Mouse (Mus musculus) kidney, adult 18-20 months (tissue): ENCODE measurements at regions not wholly inside any gene's neighbourhood (a gene's known extent, or its start where the extent isn't known, plus 50 kb on each side); places are given as distances from the start of the nearest gene placed in this dataset.
A peak's percentile ranks its signal among the peaks of the same experiment; 100 is the strongest.
"Not testable (repeated sequence)": the region's sequence is repeated elsewhere in the genome, so short reads cannot be mapped to it uniquely, and the experiment has no call there.

Experiments used
- DNase-seq: peaks from one replicate; pipeline ENCODE4 v3.0.0; 2021

DNA sequence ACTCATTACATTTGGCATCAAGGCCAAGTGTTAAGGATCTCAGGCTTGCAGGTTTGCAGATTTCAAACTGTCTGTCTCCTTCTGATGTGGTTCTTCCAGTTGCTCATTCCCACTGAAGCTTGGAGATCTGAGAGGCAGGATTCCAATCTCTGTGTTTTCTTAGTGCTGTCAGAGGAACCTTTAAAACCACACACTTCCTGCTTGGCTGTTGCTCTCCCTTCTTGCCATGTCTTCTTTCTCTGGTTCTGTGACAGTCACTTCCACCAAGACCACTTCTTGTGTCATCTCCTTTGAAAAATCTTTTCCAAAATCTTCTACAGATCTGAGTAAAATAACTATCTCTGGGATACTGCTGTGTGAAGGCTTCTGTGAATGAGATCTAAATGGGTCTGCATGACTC lies 117.3 kb downstream of the Gm5426 start:
- no peak for DNase-seq

DNA sequence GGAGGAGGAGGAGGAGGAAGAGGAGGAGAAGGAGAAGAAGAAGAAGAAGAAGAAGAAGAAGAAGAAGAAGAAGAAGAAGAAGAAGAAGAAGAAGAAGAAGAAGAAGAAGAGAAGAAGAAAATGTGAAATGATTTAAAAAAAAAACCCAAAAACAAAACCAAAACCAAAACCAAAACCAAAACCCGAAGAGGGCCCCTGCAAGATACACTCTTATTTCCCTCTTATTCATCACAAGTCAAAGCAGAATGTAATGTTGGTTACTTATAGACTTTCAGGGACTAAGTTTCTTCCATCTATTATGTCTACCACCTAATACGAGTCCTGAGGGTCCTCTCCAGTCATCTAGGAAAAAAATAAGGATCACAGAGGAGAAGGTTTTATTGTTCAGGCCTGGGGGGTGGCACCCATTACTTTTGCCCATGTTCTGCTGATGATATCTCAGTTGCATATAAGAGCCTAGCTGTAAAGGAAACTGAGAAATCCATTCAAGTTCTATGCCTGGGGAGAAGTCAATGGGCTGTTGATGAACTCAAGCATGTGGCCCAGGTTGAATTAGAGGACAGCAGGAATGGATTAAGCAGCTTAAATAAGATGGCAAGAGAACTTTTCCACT lies 118.0 kb downstream of the Gm5426 start:
- no peak for DNase-seq

DNA sequence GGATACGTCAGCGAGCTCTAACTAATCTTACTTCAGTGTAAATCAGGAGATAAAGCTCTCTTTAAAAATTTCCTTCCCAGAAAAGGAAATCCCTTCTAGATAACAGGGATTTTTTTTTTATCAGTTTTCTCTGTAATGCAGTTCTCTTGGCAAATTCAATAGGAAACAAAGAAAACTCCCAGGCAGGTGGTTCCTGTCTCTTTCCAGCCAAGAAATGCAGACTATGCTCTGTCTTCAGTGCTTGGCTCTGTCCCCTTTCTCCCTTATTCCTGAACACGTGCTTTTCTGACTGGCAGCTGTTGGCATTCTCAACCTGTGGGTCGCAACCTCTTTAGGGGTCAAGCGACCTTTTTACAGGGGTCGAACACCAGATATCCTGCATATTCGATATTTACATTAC lies 121.5 kb downstream of the Gm5426 start:
- DNase-seq: peak; percentile 11

DNA sequence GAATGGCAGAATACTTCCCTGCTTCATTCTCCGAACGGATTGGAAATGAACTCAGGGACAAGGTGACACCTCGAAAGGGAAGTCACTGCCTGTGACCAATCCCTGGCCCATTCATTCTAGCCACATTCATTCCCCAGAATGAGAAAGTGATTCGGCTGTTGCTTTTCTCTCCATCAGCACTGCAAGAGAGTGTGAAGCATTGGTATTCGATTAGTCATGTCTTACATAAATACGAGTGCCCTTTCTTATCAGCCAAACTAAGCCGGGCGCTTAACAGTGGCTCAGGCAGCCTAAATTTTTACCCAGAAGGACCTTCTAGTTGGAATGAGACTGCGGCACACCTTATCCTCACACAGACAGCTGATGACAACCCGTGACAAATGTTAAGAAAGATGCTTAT lies 122.8 kb downstream of the Gm5426 start:
- no peak for DNase-seq

DNA sequence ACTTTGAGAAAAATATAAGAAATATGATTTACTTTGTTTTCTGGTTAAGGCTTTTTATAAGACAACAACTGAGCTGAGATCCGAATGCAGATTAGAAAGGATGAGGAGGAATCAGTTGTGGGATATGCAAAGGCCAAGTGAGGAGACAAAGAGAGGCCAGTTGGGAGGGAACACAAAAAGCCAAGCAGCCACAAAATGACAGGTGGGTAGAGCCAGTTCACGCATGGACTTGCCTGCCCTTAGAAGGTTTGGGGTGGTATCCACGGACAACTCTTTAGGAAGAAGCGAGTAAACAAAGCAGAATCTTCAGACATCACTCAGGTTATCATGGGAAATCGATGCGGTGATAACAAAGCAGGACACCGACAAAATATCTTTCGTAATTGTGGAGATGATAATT lies 123.2 kb downstream of the Gm5426 start:
- DNase-seq: no peak

DNA sequence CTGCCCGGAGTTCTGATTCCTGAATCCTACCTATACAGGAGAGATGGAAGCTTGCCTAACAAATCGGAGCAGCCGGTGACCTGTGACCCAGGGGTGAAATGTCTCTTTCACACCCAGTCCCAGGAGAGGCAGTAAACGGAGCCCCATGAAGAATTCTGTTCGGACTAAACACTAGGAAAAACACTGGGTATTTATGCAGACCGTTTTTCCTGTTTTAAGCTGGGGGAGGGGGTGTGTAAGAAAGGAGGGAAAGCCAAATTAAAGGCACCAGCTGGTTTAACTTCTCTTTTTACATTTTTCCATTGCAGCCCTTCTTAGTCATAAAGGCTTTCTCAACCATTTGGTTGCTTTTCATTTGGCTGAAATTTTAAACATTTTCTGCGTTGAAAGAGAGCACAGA lies 127.1 kb downstream of the Gm5426 start:
- peak; percentile 28 for DNase-seq

DNA sequence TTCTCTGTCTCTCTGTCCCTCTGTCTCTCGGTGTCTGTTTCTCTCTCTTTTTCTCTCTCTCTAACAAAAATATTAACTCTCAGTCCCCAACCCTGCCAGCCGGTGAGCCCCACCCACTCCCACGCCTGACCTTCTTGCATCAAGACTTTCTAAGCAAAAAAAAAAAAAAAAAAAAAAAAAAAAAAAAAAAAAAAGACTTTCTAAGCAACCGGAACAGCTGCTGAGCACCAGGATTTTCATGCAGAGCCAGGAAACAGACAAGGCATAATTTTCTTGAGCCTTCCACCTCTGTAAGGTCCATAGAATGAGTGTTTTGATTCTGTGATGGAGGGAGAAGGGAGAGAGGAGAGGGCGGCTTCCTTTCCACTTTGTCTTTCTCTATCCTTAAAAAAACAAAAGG lies 128.0 kb downstream of the Gm5426 start:
- DNase-seq: no peak

DNA sequence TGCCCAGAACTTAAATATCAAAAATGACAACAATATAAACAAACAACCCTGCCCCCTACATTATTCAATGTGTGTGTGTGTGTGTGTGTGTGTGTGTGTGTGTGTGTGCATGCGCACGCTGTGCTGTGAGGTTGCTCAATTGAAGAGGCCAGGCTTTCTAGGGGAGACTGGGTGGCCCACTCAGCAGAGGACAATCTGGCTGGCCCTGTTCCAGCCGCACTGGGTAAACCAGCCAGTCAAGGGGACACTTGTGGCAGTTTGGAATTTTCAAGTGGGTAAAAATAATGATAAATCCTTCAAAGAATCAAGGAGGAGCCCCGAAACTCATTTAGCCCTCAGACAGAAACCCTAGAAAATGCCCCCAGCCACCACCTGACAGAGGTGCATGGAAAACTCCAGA lies 128.5 kb downstream of the Gm5426 start:
- DNase-seq: no peak

DNA sequence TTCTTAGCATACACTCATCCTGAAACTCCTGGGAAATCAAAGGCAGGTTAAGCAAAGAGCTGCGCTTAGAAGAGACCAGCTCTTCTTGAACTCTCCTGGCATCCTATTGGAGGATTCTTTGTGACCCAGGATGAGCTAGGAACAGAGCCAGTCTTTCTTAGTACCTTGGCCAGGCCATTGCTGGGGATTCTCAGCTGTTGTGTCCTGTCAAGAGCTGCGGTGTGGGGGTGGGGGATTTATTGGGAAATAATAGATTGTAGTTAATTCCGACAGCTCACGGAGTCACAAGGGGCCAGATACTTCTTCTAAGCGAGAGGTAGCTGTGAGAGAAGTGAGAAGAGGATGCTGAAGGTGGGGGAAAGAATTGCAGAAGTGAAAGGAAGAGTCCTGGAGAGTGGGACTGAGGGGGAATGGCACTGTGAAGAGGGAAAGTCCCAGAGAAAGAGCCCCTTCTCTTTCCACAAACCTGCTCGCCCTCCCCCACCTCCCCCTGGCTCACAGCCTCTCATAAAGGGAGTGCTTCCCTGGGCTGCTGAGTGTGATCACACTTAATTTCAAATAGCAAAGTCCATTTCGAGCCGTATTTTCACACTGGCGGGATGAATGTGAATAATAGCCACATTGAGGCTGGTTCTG lies 129.8 kb downstream of the Gm5426 start:
- DNase-seq: no peak

DNA sequence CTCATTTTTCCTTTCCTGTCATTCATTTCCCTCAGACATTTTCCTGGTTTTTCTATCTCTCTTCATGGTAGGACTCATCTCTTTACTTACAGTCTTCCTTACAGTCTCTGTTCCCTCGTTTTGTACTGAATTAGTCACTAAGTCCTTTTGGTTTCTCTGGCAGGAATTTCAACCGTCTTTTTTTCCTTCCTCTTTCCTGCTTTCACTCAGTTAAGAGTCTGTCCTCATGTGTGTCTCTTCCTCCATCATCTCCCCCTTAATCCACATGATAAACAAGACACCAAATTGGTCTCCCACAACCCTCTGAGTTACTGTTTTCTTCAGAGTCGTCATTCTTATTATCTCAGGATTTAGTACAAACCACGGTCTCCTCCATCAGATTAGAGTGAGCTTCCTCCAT lies 131.2 kb downstream of the Gm5426 start:
- DNase-seq: no peak

DNA sequence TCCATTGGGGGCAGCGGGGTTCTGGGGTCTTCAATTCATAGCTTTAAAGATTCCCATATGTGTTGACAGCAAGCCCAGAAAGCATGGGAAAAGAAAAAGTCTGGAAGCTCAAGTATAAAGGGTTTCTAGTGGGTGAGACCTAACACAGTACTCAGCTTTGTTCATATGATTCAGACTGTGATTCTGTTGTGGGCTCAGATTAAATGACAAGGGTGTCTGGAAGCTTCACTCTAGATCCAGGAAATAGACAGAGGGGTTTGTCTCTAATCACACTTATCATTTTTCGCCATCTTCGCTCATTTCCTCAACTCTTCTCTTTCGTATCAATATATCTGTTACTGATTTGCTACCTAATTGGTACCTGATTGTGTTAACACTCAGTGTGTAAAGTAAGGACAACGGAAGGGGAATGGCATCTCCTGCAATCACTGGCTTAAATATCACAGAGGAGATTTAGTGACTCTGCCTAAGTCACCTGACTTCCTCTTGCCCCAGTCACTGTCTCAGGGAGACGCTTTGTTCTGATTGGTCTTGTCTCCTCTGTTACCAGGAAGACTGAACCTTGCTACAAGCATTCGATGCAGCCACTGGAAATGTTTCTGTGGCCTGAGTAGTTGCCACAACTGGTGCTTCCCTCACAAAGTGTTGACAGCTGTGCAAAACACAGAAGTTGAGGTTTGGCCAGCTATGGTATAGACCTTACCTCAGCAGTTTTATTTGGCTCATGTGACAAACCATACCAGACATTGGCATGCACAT lies 137.4 kb downstream of the Gm5426 start:
- DNase-seq: no peak

DNA sequence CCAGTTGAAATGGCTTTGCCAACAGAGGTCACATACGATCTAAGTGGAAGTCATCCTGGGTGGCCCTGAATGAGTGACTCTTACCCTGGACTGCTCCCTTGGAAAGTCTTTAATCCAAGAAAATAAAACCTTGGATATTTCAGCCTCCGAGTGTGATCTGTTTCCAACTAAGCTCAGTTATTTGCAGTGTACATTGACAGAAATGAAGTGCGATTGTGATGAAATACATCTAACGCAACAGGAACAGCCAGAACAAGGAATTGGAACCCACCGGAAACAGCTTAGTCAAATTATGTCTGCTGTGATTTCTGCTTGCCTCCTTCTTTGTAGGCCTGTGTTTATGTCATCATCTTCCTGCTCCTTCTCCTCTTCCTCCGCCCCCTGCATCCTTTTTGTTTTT lies 143.7 kb downstream of the Gm5426 start:
- no peak for DNase-seq

DNA sequence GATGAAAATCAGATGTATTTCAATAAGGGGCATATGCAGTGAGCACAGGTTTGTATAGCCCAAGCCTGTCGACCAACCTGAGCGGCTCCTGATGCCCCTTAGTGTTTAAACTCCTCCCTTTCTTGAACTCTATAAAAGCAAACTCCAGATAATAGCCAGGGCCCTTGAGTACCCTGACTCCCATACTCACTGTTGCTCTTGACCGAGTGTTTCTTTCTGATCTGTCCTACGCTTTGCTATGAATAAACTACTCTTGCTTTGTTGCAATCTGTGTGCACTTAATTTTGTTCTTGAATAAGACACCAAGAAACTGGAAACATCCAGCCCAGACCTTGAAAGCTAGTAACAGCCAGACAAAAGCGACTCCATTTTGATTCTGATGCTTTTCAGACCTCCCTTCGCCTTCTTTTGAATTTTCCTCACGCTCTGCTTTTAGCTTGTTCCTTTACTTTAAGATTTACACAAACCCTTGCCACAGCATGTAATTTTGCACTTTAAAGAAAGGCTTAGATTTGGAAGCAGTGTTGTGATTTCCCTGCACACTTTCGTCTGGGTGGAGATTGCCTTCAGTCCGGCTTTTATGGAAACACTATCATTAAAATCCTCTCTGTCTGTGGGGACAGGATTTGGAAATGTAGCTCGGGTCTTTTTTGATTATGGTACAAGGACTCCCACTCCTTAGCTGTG lies 149.1 kb downstream of the Gm5426 start:
- DNase-seq: no peak

DNA sequence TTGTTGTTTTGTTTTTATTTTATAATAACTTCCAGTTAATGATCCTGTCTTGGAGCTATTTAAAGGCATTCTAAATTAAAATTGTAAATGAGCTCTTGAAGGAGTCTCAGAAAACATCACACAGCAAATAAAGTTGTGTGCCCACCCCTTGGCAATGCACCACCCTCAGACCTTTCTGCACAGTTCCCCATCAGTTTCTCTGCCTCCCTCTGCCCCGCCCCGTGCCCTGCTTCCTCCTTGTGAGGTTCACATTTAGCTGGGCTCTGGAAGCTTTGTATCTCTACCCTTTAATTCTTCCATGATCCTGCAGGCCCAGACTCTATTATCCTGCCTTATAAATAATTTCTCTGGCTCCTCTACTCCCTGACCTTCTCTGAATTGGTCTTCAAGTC lies 149.7 kb downstream of the Gm5426 start:
- DNase-seq: no peak

DNA sequence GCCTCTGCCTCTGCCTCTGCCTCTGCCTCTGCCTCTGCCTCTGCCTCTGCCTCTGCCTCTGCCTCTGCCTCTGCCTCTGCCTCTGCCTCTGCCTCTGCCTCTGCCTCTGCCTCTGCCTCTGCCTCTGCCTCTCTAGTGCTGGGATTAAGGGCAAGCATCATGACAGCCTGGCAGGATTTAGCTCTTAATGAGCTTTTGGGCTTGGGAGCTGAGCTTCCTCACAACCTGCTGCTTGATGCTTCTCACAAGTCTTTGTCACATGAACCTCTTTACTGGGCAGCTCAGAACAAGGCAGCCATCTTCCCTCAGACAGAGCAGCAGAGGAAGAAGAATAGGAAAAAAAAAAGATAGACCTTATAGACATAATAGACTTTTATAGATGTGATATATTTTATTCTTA lies 152.6 kb downstream of the Gm5426 start:
- not testable (repeated sequence) for DNase-seq

DNA sequence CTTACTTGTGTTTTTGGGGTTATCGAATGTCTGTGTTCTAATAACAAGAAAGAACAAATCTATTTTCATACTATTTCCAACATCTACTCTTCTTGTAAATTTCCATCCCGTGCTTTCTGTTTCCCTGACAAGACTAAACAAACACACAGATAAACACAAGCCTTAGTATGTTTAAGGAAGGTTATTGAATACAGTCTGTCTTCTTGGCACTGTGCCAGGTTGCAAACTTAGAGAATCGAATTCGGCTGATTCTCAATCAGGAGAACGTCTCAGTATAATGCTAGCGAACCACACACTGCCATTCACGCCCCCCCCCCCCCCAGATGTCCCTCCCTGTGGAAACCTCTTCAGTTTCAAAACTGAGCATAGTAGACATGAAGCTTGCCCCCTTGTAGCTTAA lies 157.2 kb downstream of the Gm5426 start:
- no peak for DNase-seq

DNA sequence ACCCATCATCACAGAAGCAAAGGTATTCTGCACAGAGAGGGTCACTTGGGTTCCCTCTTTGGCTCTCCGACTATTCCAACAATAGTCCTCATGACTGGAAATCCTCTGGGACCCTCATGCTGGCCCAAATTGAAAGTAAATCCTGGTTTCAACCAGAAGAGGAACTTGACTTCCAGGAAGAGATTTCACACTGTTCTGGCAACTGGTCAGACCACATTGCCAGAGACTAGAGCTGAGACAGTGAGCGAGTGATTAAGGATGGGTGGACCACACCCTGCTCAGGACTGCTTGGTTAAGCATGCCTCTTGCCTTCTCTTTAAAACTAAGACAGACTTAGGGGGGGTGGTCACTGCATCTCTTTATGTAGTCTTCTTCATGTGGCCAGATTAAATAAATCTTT lies 158.3 kb downstream of the Gm5426 start:
- DNase-seq: peak; percentile 7

DNA sequence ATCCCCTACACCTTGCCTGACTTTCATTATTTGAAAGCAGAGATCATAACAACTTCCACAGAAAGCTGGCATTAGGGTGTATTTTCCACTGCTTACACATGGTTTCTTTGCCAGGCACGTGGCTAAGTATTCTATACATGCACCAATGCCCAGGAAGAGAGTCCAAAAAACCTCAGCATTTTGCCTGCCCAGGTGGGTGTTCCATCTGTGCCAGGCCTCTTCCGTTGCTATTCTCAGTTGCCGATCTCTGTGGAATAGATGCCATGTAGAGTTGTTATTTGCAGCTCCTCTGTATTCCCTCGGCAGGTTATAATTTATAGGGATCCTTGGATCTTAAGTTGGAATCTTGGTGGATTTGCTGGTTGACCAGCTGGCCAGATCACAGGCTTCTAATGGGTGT lies 161.3 kb downstream of the Gm5426 start:
- DNase-seq: no peak

DNA sequence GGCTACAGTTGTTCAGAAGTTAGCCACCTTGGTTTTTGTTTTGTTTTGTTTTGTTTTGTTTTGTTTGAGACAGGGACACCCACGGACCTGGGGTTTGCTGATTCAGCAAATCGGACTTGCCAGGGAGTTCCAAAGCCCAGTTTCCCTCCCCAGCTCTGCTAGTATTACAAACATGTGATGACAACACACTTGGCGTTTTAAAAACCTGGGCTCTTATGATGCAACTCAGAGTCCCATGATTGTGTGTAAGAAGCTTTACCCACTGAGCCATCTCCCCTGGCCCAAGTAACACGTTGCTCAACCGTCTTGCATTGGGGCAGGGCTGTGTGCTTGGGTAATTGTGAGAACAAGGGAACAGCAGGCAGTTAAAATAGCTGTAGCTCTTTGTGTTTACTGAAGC lies 162.2 kb downstream of the Gm5426 start:
- DNase-seq: no peak

DNA sequence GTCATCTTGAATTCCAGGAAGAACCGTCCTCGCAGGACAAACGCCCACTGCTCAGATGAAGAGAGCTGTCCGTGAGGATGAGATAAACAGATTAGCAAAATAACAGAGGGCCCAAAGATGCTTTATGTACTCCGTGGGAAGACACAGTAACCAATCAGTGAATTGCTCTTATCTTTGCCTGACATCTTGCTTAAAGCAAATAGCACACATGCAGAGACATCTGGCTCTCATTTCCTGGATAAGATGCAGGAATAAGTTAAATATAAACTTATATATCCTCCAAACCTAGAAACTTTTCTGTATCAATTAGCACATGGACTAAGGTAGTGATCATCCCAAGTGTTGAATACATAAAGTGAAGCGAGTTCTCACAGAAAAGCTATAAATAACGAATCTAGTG lies 169.3 kb downstream of the Gm5426 start:
- DNase-seq: no peak

DNA sequence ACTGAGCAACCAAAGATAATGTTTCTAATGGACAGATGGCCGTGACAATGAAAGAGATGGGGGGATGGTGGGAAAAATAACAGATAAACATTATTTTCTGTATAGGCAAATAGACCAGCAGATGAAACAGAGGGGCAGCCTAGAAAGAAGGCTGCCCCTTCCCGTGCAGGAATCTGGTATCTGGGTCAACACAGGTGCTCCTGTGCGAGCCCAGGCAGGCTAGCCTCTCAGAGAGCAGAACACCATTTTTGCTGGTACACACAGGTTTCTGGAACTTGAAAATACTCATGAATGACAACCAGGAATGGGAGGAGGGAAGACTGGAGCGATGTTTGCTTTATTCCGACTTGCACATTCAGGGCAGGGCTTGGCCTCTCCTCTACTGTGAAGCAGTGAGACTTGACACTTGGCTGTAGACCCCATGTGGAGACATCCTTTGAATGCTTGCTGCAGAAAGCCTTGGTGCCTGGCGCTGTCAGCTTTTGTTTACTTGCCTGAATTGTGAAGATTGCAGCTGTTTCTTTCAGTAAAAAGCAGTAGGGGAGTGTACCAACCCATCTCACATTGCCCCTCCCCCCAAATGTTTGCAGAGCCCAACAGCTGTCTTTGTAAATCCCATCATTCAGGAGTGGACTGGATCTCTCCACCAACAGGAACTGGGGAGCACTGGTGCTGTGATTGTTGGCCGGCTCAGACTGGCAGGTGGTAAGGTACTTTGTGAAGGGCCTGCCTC lies 172.5 kb downstream of the Gm5426 start:
- DNase-seq: no peak

DNA sequence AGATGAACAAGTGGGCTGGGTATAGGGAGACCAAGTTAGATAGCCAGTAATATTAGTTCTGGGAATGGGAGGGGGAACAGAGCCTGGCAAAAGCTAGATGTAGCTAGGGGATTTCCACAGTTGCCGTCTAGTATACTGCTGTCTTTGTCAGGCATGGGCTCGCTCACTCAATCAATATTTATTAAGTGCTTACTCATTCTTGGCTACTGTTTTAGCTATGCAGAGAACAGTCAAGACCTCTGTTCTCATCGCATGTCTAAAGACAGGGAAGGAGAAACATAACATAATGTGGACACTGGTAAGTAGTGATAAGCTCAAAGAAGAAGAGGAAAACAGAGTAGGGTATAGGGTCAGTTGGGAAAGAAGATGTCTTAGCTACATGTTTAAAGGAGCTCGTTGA lies 173.4 kb downstream of the Gm5426 start:
- no peak for DNase-seq

DNA sequence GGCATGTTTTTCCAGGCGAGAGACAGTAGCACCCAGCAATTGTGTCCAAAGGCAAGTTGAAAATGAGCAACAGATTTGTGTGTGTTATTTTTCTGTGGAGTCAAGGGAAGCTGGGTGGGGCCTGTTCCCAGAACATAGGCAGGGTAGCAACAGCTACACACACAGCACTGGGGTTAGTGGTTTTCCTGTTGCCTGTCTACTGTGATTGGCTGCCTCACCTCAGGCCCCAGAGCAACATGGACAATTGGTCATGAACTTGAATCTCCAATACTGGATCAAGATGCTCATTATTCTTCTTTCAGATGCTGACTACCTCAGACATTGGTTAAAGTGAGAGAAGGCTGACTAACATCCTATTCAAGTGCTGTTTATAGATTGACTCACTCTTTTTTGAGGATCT lies 188.9 kb downstream of the Gm5426 start:
- no peak for DNase-seq
